In the genomic region with DNA sequence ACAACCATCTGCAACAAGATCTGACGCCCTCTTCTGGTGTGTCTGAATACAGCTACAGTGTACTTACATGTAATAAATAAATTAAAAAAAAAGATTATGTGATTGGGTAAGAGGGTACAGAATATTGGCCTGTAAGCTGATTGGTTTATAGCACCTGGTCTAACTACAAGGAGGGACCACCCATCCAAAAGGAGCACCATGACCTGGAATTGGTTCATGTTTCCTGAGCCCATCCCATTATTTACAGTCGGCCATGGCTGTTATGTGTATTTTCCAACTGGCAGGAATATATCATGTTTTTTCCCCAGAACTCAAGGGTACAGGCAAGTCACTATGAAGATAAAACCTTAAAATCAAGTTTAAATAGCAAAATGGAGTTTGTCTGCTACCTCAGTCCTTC, we compare ENCODE assay signal across 28 mouse cellular contexts. TPM values are rescaled to one million over a fixed set of nuclear protein-coding genes. Genes with fewer than 3 reads are reported as not detected.
DNase-seq lines count a peak whose midpoint lies in the region; ATAC-seq lines count a peak whose summit lies in the region.
"Had no signal": no experiment of that assay in that cellular context is flagged by ENCODE, and none has a peak within 500 bp of the region (broad histone marks: within the 10 kb centered on the region; RNA-seq: fewer than 3 reads in every experiment).

No protein-coding gene starts in this region.

- no peak overlapping the region for H3K27ac ChIP-seq in hindbrain, embryonic 12.5 days
- no peak overlapping the region for H3K27ac ChIP-seq in hindbrain, embryonic 10.5 days
- no peak overlapping the region for H3K27ac ChIP-seq in limb, embryonic 11.5 days (replicated peaks; ENCODE audit: low read depth, low read length)
- no peak overlapping the region for H3K27ac ChIP-seq in limb, embryonic 10.5 days
- no peak overlapping the region for H3K27ac ChIP-seq in embryonic facial prominence, embryonic 15.5 days (replicated peaks)
- H3K27ac ChIP-seq: embryonic facial prominence, embryonic 13.5 days; hindbrain, embryonic 15.5 days; midbrain, embryonic 15.5 days had no signal

- ATAC-seq in hindbrain, embryonic 12.5 days (ENCODE audit: low FRiP score): peak; percentile 37; the same call in 1 of the 2 replicates
- ATAC-seq in limb, embryonic 11.5 days (ENCODE audit: insufficient number of reproducible peaks, low FRiP score, low TSS enrichment, low read depth): peak; percentile 23; the same call in 1 of the 2 replicates
- ATAC-seq in embryonic facial prominence, embryonic 15.5 days (ENCODE audit: insufficient number of reproducible peaks, low FRiP score, low TSS enrichment, low read depth): 0 out of 2 replicates have a peak, but pooled peaks have one; percentile 32
- ATAC-seq: activated CD4-positive, CD25-positive, alpha-beta regulatory T cell, adult 4 months; forebrain, embryonic 14.5 days; lung, postnatal 0 days; midbrain, embryonic 15.5 days had no signal

- peaks cover 15% of the 10 kb centered on the region; the same call in 1 of the 2 replicates for H3K9me3 ChIP-seq in hindbrain, embryonic 12.5 days (replicated peaks)
- peaks cover 29% of the 10 kb centered on the region for H3K9me3 ChIP-seq in hindbrain, embryonic 10.5 days
- peaks cover 6% of the 10 kb centered on the region for H3K9me3 ChIP-seq in limb, embryonic 11.5 days (ENCODE audit: control insufficient read depth, low read length)
- H3K9me3 ChIP-seq in limb, embryonic 10.5 days (replicated peaks): no peaks in the 10 kb centered on the region
- no peaks in the 10 kb centered on the region; the same call in 1 of the 2 replicates for H3K9me3 ChIP-seq in embryonic facial prominence, embryonic 15.5 days (replicated peaks)

- H3K36me3 ChIP-seq in hindbrain, embryonic 12.5 days: no peaks in the 10 kb centered on the region
- no peaks in the 10 kb centered on the region for H3K36me3 ChIP-seq in hindbrain, embryonic 10.5 days
- H3K36me3 ChIP-seq in limb, embryonic 11.5 days (ENCODE audit: control insufficient read depth, insufficient read depth, low read length): no peaks in the 10 kb centered on the region
- H3K36me3 ChIP-seq in limb, embryonic 10.5 days: no peaks in the 10 kb centered on the region
- H3K36me3 ChIP-seq in embryonic facial prominence, embryonic 15.5 days: no peaks in the 10 kb centered on the region
- H3K36me3 ChIP-seq: embryonic facial prominence, embryonic 13.5 days; heart, embryonic 12.5 days; hindbrain, embryonic 15.5 days had no signal

- 59% methylated on average over 2 of the region's 2 CpGs for WGBS in hindbrain, embryonic 12.5 days
- 57% methylated on average over 2 of the region's 2 CpGs for WGBS in hindbrain, embryonic 10.5 days
- WGBS in limb, embryonic 11.5 days: 61% methylated on average over 2 of the region's 2 CpGs
- WGBS in limb, embryonic 10.5 days: 70% methylated on average over 2 of the region's 2 CpGs
- 54% methylated on average over 2 of the region's 2 CpGs for WGBS in embryonic facial prominence, embryonic 15.5 days

- no peak overlapping the region for H3K9ac ChIP-seq in hindbrain, embryonic 12.5 days
- H3K9ac ChIP-seq in limb, embryonic 11.5 days (ENCODE audit: low read length): no peak overlapping the region
- H3K9ac ChIP-seq in embryonic facial prominence, embryonic 15.5 days: no peak overlapping the region
- H3K9ac ChIP-seq: embryonic facial prominence, embryonic 13.5 days; heart, embryonic 12.5 days; hindbrain, embryonic 15.5 days; midbrain, embryonic 15.5 days had no signal

- no peak overlapping the region for H3K4me3 ChIP-seq in hindbrain, embryonic 12.5 days
- no peak overlapping the region for H3K4me3 ChIP-seq in hindbrain, embryonic 10.5 days
- no peak overlapping the region for H3K4me3 ChIP-seq in limb, embryonic 11.5 days (ENCODE audit: low read depth, low read length)
- H3K4me3 ChIP-seq in limb, embryonic 10.5 days: no peak overlapping the region
- no peak overlapping the region for H3K4me3 ChIP-seq in embryonic facial prominence, embryonic 15.5 days (replicated peaks)
- H3K4me3 ChIP-seq: embryonic facial prominence, embryonic 13.5 days; heart, embryonic 12.5 days; hindbrain, embryonic 15.5 days; midbrain, embryonic 15.5 days; myocyte had no signal

- H3K27me3 ChIP-seq in hindbrain, embryonic 12.5 days: no peaks in the 10 kb centered on the region
- H3K27me3 ChIP-seq in hindbrain, embryonic 10.5 days (ENCODE audit: insufficient read depth, poor library complexity, severe bottlenecking): no peaks in the 10 kb centered on the region
- H3K27me3 ChIP-seq in limb, embryonic 11.5 days (ENCODE audit: control insufficient read depth, insufficient read depth, low read length): no peaks in the 10 kb centered on the region
- H3K27me3 ChIP-seq in limb, embryonic 10.5 days (ENCODE audit: low read depth, poor library complexity, severe bottlenecking): no peaks in the 10 kb centered on the region
- no peaks in the 10 kb centered on the region for H3K27me3 ChIP-seq in embryonic facial prominence, embryonic 15.5 days
- H3K27me3 ChIP-seq: embryonic facial prominence, embryonic 13.5 days; heart, embryonic 12.5 days; hindbrain, embryonic 15.5 days; midbrain, embryonic 15.5 days had no signal

- no peak overlapping the region for H3K4me2 ChIP-seq in hindbrain, embryonic 12.5 days (replicated peaks)
- no peak overlapping the region for H3K4me2 ChIP-seq in limb, embryonic 11.5 days (ENCODE audit: low read depth, severe bottlenecking)
- no peak overlapping the region for H3K4me2 ChIP-seq in embryonic facial prominence, embryonic 15.5 days (replicated peaks)
- H3K4me2 ChIP-seq: embryonic facial prominence, embryonic 13.5 days; heart, embryonic 12.5 days; hindbrain, embryonic 15.5 days; midbrain, embryonic 15.5 days had no signal

- DNase-seq in hindbrain, embryonic 10.5 days (ENCODE audit: low spot score): no peak
- no peak for DNase-seq in limb, embryonic 11.5 days (ENCODE audit: low spot score)
- DNase-seq in limb, embryonic 10.5 days (ENCODE audit: low spot score): no peak
- DNase-seq in NIH3T3 (ENCODE audit: low read depth): peak; percentile 11
- no peak for DNase-seq in left cerebral cortex, postnatal 10 days (ENCODE audit: extremely low spot score in 1 of 2, low spot score in 2 of 2)
- DNase-seq: adrenal gland, adult 8-10 months; cerebellum, adult 11-12 months; cerebellum, postnatal 10 days; heart, postnatal 10 days; kidney, adult 2 months; kidney, postnatal 36 days; layer of hippocampus, postnatal 36 days; liver; thymus, adult 2 months had no signal

- H3K4me1 ChIP-seq in hindbrain, embryonic 12.5 days: no peaks in the 10 kb centered on the region
- no peaks in the 10 kb centered on the region for H3K4me1 ChIP-seq in hindbrain, embryonic 10.5 days (replicated peaks)
- H3K4me1 ChIP-seq in limb, embryonic 11.5 days (ENCODE audit: control insufficient read depth, insufficient read depth, low read length): no peaks in the 10 kb centered on the region
- H3K4me1 ChIP-seq in limb, embryonic 10.5 days: no peaks in the 10 kb centered on the region
- H3K4me1 ChIP-seq in embryonic facial prominence, embryonic 15.5 days: no peaks in the 10 kb centered on the region
- H3K4me1 ChIP-seq: embryonic facial prominence, embryonic 13.5 days; heart, embryonic 12.5 days; hindbrain, embryonic 15.5 days; midbrain, embryonic 15.5 days had no signal

- intact Hi-C loops in left cerebral cortex, postnatal 10 days (cut with DNase I): no loop called here

RNA-seq across cellular contexts. Expression of a gene that starts 43.5 kb away (rescaled TPM):
- 2.4 and 2.8 TPM in 2 replicates for polyA plus RNA-seq in hindbrain, embryonic 12.5 days (2016; fragmentation: Nextera tagmentation; extraction: Ambion mirVana)
- polyA plus RNA-seq in hindbrain, embryonic 10.5 days (2016; fragmentation: Nextera tagmentation; extraction: Ambion mirVana): 1.5 and 3.1 TPM in 2 replicates
- 3.1 TPM in 2 replicates for polyA plus RNA-seq in limb, embryonic 11.5 days (2014; fragmentation: Nextera tagmentation; extraction: Ambion mirVana)
- 3.3 and 3.7 TPM in 2 replicates for polyA plus RNA-seq in limb, embryonic 10.5 days (2016; fragmentation: Nextera tagmentation; extraction: Ambion mirVana)
- 2.5 and 3.0 TPM in 2 replicates for polyA plus RNA-seq in embryonic facial prominence, embryonic 15.5 days (2015; fragmentation: Nextera tagmentation; extraction: Ambion mirVana)
- total RNA-seq in left cerebral cortex, postnatal 10 days (2021): 1 to 10 TPM in 1 of 2 experiments, under 1 TPM in 1; 0.54 to 1.1 TPM
- total RNA-seq: neutrophil, adult 5-6 weeks had no signal

RNA-seq across cellular contexts. Expression of a gene that starts 45.8 kb away (rescaled TPM):
- 0.10 TPM in 1 of 2 replicates, not detected in the other for polyA plus RNA-seq in hindbrain, embryonic 12.5 days (2016; fragmentation: Nextera tagmentation; extraction: Ambion mirVana)
- 0.05 and 0.11 TPM in 2 replicates for polyA plus RNA-seq in hindbrain, embryonic 10.5 days (2016; fragmentation: Nextera tagmentation; extraction: Ambion mirVana)
- polyA plus RNA-seq in limb, embryonic 11.5 days (2014; fragmentation: Nextera tagmentation; extraction: Ambion mirVana): 0.07 and 0.09 TPM in 2 replicates
- polyA plus RNA-seq in limb, embryonic 10.5 days (2016; fragmentation: Nextera tagmentation; extraction: Ambion mirVana): 0.25 and 0.34 TPM in 2 replicates
- polyA plus RNA-seq in embryonic facial prominence, embryonic 15.5 days (2015; fragmentation: Nextera tagmentation; extraction: Ambion mirVana): 0.07 and 0.11 TPM in 2 replicates
- under 1 TPM in 1 of 2 experiments, not detected in 1; 0.12 TPM for total RNA-seq in left cerebral cortex, postnatal 10 days (2021)
- total RNA-seq: layer of hippocampus, postnatal 36 days; neutrophil, adult 5-6 weeks had no signal
- polyA plus RNA-seq: gonadal fat pad, adult 2 months; kidney, adult 2 months; liver, embryonic 16.5 days; midbrain, embryonic 15.5 days; thymus, adult 2 months had no signal

RNA-seq across cellular contexts. Expression of a gene that starts 58.8 kb away (rescaled TPM):
- 0.32 and 0.64 TPM in 2 replicates for polyA plus RNA-seq in hindbrain, embryonic 12.5 days (2016; fragmentation: Nextera tagmentation; extraction: Ambion mirVana)
- polyA plus RNA-seq in hindbrain, embryonic 10.5 days (2016; fragmentation: Nextera tagmentation; extraction: Ambion mirVana): 0.21 and 0.39 TPM in 2 replicates
- polyA plus RNA-seq in limb, embryonic 11.5 days (2014; fragmentation: Nextera tagmentation; extraction: Ambion mirVana): 0.39 and 0.47 TPM in 2 replicates
- 0.75 and 1.0 TPM in 2 replicates for polyA plus RNA-seq in limb, embryonic 10.5 days (2016; fragmentation: Nextera tagmentation; extraction: Ambion mirVana)
- 0.16 and 0.31 TPM in 2 replicates for polyA plus RNA-seq in embryonic facial prominence, embryonic 15.5 days (2015; fragmentation: Nextera tagmentation; extraction: Ambion mirVana)
- total RNA-seq in left cerebral cortex, postnatal 10 days (2021): under 1 TPM; 0.51 to 0.79 TPM
- polyA plus RNA-seq: C2C12, myocyte had no signal
